Mouse (Mus musculus) embryonic facial prominence, embryonic 14.5 days (tissue): ENCODE results near the gene Ssbp4. TPM values are rescaled to one million over a fixed set of nuclear protein-coding genes. Genes with fewer than 3 reads are reported as not detected.

ENCODE experiments used
- ATAC-seq: fragments of 200-750 bp; cut with Nextera tagmentation; 2 replicates; pipeline ENCODE4 v1.8.0; 2017; ENCODE audit warnings: low read depth, moderate number of reproducible peaks, moderate TSS enrichment
- DNase-seq: peaks from one replicate; pipeline ENCODE4 v3.0.0-alpha.2; 2015; ENCODE audit warnings: low spot score
- H3K27ac ChIP-seq: fragments of 300-500 bp; sonication (generic); replicated peaks from 2 replicates; pipeline ENCODE4 v1.5.1; 2014; ENCODE audit warnings: low read depth, mild to moderate bottlenecking, low read length, moderate library complexity
- H3K27me3 ChIP-seq: fragments of 300-500 bp; sonication (generic); replicated peaks from 2 replicates; pipeline ENCODE4 v1.6.1; 2014; ENCODE audit warnings: low read length; ENCODE audit not compliant: control insufficient read depth, insufficient read depth
- H3K36me3 ChIP-seq: fragments of 300-500 bp; sonication (generic); 2 replicates; pipeline ENCODE4 v1.6.1; 2014; ENCODE audit warnings: low read length, mixed read lengths; ENCODE audit not compliant: control insufficient read depth, insufficient read depth
- H3K4me1 ChIP-seq: fragments of 300-500 bp; sonication (generic); 2 replicates; pipeline ENCODE4 v1.6.1; 2014; ENCODE audit warnings: antibody characterized with exemption, low read length; ENCODE audit not compliant: control insufficient read depth, insufficient read depth
- H3K4me2 ChIP-seq: fragments of 300-500 bp; sonication (generic); 2 replicates; pipeline ENCODE4 v1.6.1; 2014; ENCODE audit warnings: low read depth, mild to moderate bottlenecking, low read length, moderate library complexity, mixed read lengths
- H3K4me3 ChIP-seq: fragments of 300-500 bp; sonication (generic); 2 replicates; pipeline ENCODE4 v1.5.1; 2014; ENCODE audit warnings: low read depth, mild to moderate bottlenecking, low read length
- H3K9ac ChIP-seq: fragments of 300-500 bp; sonication (generic); 2 replicates; pipeline ENCODE4 v1.6.1; 2014; ENCODE audit warnings: low read depth, mild to moderate bottlenecking, low read length, moderate library complexity, mixed read lengths
- H3K9me3 ChIP-seq: fragments of 300-500 bp; sonication (generic); 2 replicates; pipeline ENCODE4 v1.6.1; 2016; ENCODE audit warnings: low read length; ENCODE audit not compliant: control insufficient read depth
- WGBS: fragments of 180-500 bp; shearing (Covaris S2); extraction: QIAGEN DNeasy Blood & Tissue Kit; methylation state at CpG from one replicate; pipeline ENCODE4 v1.1.7; 2014; 5-methylcytosine and 5-hydroxymethylcytosine counted together
- polyA plus RNA-seq: library from polyadenylated mRNA; unstranded; fragments of >200 nt; fragmentation: Nextera tagmentation; extraction: Ambion mirVana; gene quantifications from 2 replicates; pipeline ENCODE4 v1.2.1, GENCODE M21; 2014

Gene Ssbp4
- polyA plus RNA-seq, 1 experiment from 2014 or later, result 120 TPM

- no peaks in the 10 kb centered on the region for H3K4me1 ChIP-seq
- H3K27me3 ChIP-seq, result no peaks in the 10 kb centered on the region; the same call in 1 of the 2 replicates
- 76% methylated on average over 3 of the region's 3 CpGs for WGBS
- H3K9ac ChIP-seq, result no peak within 1 kb of the TSS
- H3K4me3 ChIP-seq, result no peak within 1 kb of the TSS
- no peaks in the 10 kb centered on the region for H3K9me3 ChIP-seq
- H3K4me2 ChIP-seq, result no peak within 1 kb of the TSS; the same call in 1 of the 2 replicates
- no peaks in the 10 kb centered on the region for H3K36me3 ChIP-seq
- ATAC-seq (no peak), DNase-seq (no peak)
- no peak within 1 kb of the TSS for H3K27ac ChIP-seq
Measured at GRCm38 (mm10) chr8:70615894-70616293, 7.2 kb upstream of the Ssbp4 start, which contains the start of gene Lrrc25. Gene Lrrc25, plus strand, starts transcription at chr8:70616155.

GRCm38 (mm10) chr8:70615281-70615680 lies 6.6 kb upstream of the Ssbp4 start:
- Histone ChIP-seq H3K9ac (no peak overlapping the region), H3K36me3 (no peaks in the 10 kb centered on the region), H3K27me3 (no peaks in the 10 kb centered on the region), H3K4me3 (no peak overlapping the region), H3K9me3 (no peaks in the 10 kb centered on the region), H3K4me1 (peaks cover 4% of the 10 kb centered on the region), H3K27ac (no peak overlapping the region), H3K4me2 (no peak overlapping the region)
- WGBS, result 91% methylated on average over 8 of the region's 8 CpGs
- ATAC-seq, result no peak
- no peak for DNase-seq

GRCm38 (mm10) chr8:70614469-70614868 lies 5.8 kb upstream of the Ssbp4 start:
- WGBS, result 70% methylated on average over 5 of the region's 5 CpGs
- no peak overlapping the region for H3K27ac ChIP-seq
- peaks cover 5% of the 10 kb centered on the region for H3K4me1 ChIP-seq
- no peak overlapping the region for H3K4me2 ChIP-seq
- no peak overlapping the region for H3K9ac ChIP-seq
- no peaks in the 10 kb centered on the region for H3K27me3 ChIP-seq
- ATAC-seq (no peak), DNase-seq (no peak)
- H3K4me3 ChIP-seq, result no peak overlapping the region
- no peaks in the 10 kb centered on the region for H3K9me3 ChIP-seq
- no peaks in the 10 kb centered on the region for H3K36me3 ChIP-seq

GRCm38 (mm10) chr8:70613763-70614162 lies 5.1 kb upstream of the Ssbp4 start:
- H3K9ac ChIP-seq, result peak overlapping the region; percentile 16; the same call in 1 of the 2 replicates
- no peaks in the 10 kb centered on the region for H3K27me3 ChIP-seq
- H3K4me3 ChIP-seq, result no peak overlapping the region
- no peak overlapping the region for H3K27ac ChIP-seq
- H3K4me1 ChIP-seq, result peaks cover 11% of the 10 kb centered on the region
- DNase-seq (no peak), ATAC-seq (no peak)
- no peaks in the 10 kb centered on the region for H3K36me3 ChIP-seq
- no peak overlapping the region for H3K4me2 ChIP-seq
- no peaks in the 10 kb centered on the region for H3K9me3 ChIP-seq
- WGBS, result 0% methylated on average over 1 of the region's 1 CpGs

GRCm38 (mm10) chr8:70611849-70612248 lies 3.2 kb upstream of the Ssbp4 start:
- WGBS, result 0% methylated on average over 6 of the region's 6 CpGs
- Histone ChIP-seq H3K9ac (peak overlapping the region; percentile 64), H3K36me3 (no peaks in the 10 kb centered on the region), H3K27ac (peak overlapping the region; percentile 99), H3K4me3 (peak overlapping the region; percentile 80), H3K9me3 (no peaks in the 10 kb centered on the region), H3K4me1 (peaks cover 21% of the 10 kb centered on the region), H3K4me2 (peak overlapping the region; percentile 83), H3K27me3 (no peaks in the 10 kb centered on the region)
- DNase-seq (peak; percentile 78), ATAC-seq (no peak)

GRCm38 (mm10) chr8:70610796-70611771 lies 2.4 kb upstream of the Ssbp4 start:
- Histone ChIP-seq H3K27me3 (no peaks in the 10 kb centered on the region), H3K4me3 (peak overlapping the region; percentile 80), H3K4me1 (peaks cover 21% of the 10 kb centered on the region), H3K4me2 (peak overlapping the region; percentile 83), H3K27ac (peak overlapping the region; percentile 99), H3K36me3 (no peaks in the 10 kb centered on the region), H3K9ac (peak overlapping the region; percentile 64), H3K9me3 (no peaks in the 10 kb centered on the region)
- ATAC-seq (peak; percentile 3), DNase-seq (no peak)
- WGBS, result under 1% methylated on average over 42 of the region's 54 CpGs

GRCm38 (mm10) chr8:70609849-70610795 lies 1.4 kb upstream of the Ssbp4 start:
- peak overlapping the region; percentile 99 for H3K27ac ChIP-seq
- 1% methylated on average over 40 of the region's 45 CpGs for WGBS
- ATAC-seq, result peak; percentile 74
- H3K4me2 ChIP-seq, result peak overlapping the region; percentile 83
- peak overlapping the region; percentile 93 for H3K9ac ChIP-seq
- peaks cover 21% of the 10 kb centered on the region for H3K4me1 ChIP-seq
- no peaks in the 10 kb centered on the region for H3K36me3 ChIP-seq
- no peaks in the 10 kb centered on the region for H3K9me3 ChIP-seq
- H3K27me3 ChIP-seq, result no peaks in the 10 kb centered on the region
- peak overlapping the region; percentile 80 for H3K4me3 ChIP-seq
- peak; percentile 98 for DNase-seq

GRCm38 (mm10) chr8:70609368-70609848 lies 736 bp upstream of the Ssbp4 start:
- peaks cover 21% of the 10 kb centered on the region for H3K4me1 ChIP-seq
- ATAC-seq (peak; percentile 74), DNase-seq (peak; percentile 94)
- no peaks in the 10 kb centered on the region for H3K9me3 ChIP-seq
- WGBS, result 0% methylated on average over 16 of the region's 39 CpGs
- no peaks in the 10 kb centered on the region for H3K36me3 ChIP-seq
- H3K4me3 ChIP-seq, result peak overlapping the region; percentile 80
- peak overlapping the region; percentile 83 for H3K4me2 ChIP-seq
- peak overlapping the region; percentile 99 for H3K27ac ChIP-seq
- H3K27me3 ChIP-seq, result no peaks in the 10 kb centered on the region
- H3K9ac ChIP-seq, result peak overlapping the region; percentile 93
